Comparison of ENCODE assay signal across 10 mouse cellular contexts in genomic region chr3:125678924-125679323, GRCm38 (mm10).
A peak's percentile ranks its signal among the peaks of the same experiment; 100 is the strongest.
DNase-seq lines count a peak whose midpoint lies in the region; ATAC-seq and TF ChIP-seq lines count a peak whose summit lies in the region.
"Had no signal": no experiment of that assay in that cellular context is flagged by ENCODE, and none has a peak within 500 bp of the region (broad histone marks: within the 10 kb centered on the region; RNA-seq: fewer than 3 reads in every experiment).

No protein-coding gene starts in this region.

- no peak overlapping the region for H3K4me2 ChIP-seq in neural tube, embryonic 11.5 days (ENCODE audit: low read depth)
- H3K4me2 ChIP-seq in limb, embryonic 14.5 days (replicated peaks; ENCODE audit: low read depth, low read length, severe bottlenecking): peak overlapping the region; percentile 29; the same call in 1 of the 2 replicates
- H3K4me2 ChIP-seq in intestine, postnatal 0 days (replicated peaks; ENCODE audit: low read depth): no peak overlapping the region
- H3K4me2 ChIP-seq: heart, embryonic 15.5 days had no signal

- peak; percentile 65; the same call in 1 of the 2 replicates for ATAC-seq in neural tube, embryonic 11.5 days (ENCODE audit: insufficient read depth, low FRiP score, low TSS enrichment)
- ATAC-seq in limb, embryonic 14.5 days (ENCODE audit: low FRiP score, low read depth): peak; percentile 41; the same call in 1 of the 2 replicates
- ATAC-seq in intestine, postnatal 0 days: no peak

- 40% methylated on average over 9 of the region's 9 CpGs for WGBS in cerebellum, adult 2 months
- WGBS in neural tube, embryonic 11.5 days: 77% methylated on average over 9 of the region's 9 CpGs
- WGBS in limb, embryonic 14.5 days: 50% methylated on average over 9 of the region's 9 CpGs
- WGBS in intestine, postnatal 0 days: 76% methylated on average over 9 of the region's 9 CpGs
- 92% methylated on average over 9 of the region's 9 CpGs for WGBS in thymus, adult 2 months

- TF ChIP-seq POLR2A in cerebellum, adult 2 months (IDR thresholded peaks at IDR 0.05; ENCODE audit: borderline replicate concordance, insufficient read depth, low read length): no peak
- TF ChIP-seq POLR2A in limb, embryonic 14.5 days (IDR thresholded peaks at IDR 0.05; ENCODE audit: borderline replicate concordance, extremely low read depth, insufficient read depth, insufficient read length): no peak
- TF ChIP-seq POLR2A in thymus, adult 2 months (IDR thresholded peaks at IDR 0.05; ENCODE audit: control insufficient read depth, extremely low read depth, insufficient read depth, low read length, poor library complexity): no peak

- no peaks in the 10 kb centered on the region for H3K4me1 ChIP-seq in cerebellum, adult 2 months (ENCODE audit: control insufficient read depth, insufficient read depth, low read length)
- no peaks in the 10 kb centered on the region for H3K4me1 ChIP-seq in neural tube, embryonic 11.5 days (ENCODE audit: control insufficient read depth, insufficient read depth, low read length)
- H3K4me1 ChIP-seq in limb, embryonic 14.5 days (ENCODE audit: control insufficient read depth, insufficient read depth, low read length): 0 out of 2 replicates have a peak, but pooled peaks cover 3% of the 10 kb centered on the region
- no peaks in the 10 kb centered on the region for H3K4me1 ChIP-seq in intestine, postnatal 0 days (replicated peaks; ENCODE audit: control insufficient read depth, insufficient read depth, low read length)
- H3K4me1 ChIP-seq in thymus, adult 2 months (replicated peaks; ENCODE audit: control insufficient read depth, insufficient read depth, low read length): no peaks in the 10 kb centered on the region
- H3K4me1 ChIP-seq: heart, embryonic 15.5 days had no signal

- H3K27me3 ChIP-seq in cerebellum, adult 2 months (ENCODE audit: control insufficient read depth, insufficient read depth, low read length): no peaks in the 10 kb centered on the region
- no peaks in the 10 kb centered on the region for H3K27me3 ChIP-seq in neural tube, embryonic 11.5 days (ENCODE audit: control insufficient read depth, insufficient read depth, low read length)
- no peaks in the 10 kb centered on the region for H3K27me3 ChIP-seq in limb, embryonic 14.5 days (ENCODE audit: control insufficient read depth, insufficient read depth, low read length)
- H3K27me3 ChIP-seq in intestine, postnatal 0 days (replicated peaks; ENCODE audit: control insufficient read depth, insufficient read depth, low read length): no peaks in the 10 kb centered on the region
- no peaks in the 10 kb centered on the region for H3K27me3 ChIP-seq in thymus, adult 2 months (ENCODE audit: control insufficient read depth, insufficient read depth, low read length)
- H3K27me3 ChIP-seq: heart, embryonic 15.5 days had no signal

- TF ChIP-seq CTCF in cerebellum, adult 2 months (IDR thresholded peaks at IDR 0.05; ENCODE audit: borderline replicate concordance, insufficient read depth, low read depth, low read length): no peak
- no peak for TF ChIP-seq CTCF in intestine, postnatal 0 days (IDR thresholded peaks at IDR 0.05; ENCODE audit: low read depth)
- no peak for TF ChIP-seq CTCF in thymus, adult 2 months (IDR thresholded peaks at IDR 0.05; ENCODE audit: borderline replicate concordance, control insufficient read depth, extremely low read depth, insufficient read depth, low read length, poor library complexity)

- H3K9me3 ChIP-seq in neural tube, embryonic 11.5 days (ENCODE audit: control insufficient read depth, low read length): no peaks in the 10 kb centered on the region
- H3K9me3 ChIP-seq in limb, embryonic 14.5 days (ENCODE audit: control insufficient read depth, low read length): no peaks in the 10 kb centered on the region
- H3K9me3 ChIP-seq in intestine, postnatal 0 days (ENCODE audit: control insufficient read depth): no peaks in the 10 kb centered on the region
- H3K9me3 ChIP-seq: heart, embryonic 15.5 days had no signal

- no peak for DNase-seq in cerebellum, adult 2 months
- DNase-seq in cerebellum, adult 9-11 months: no peak
- DNase-seq in neural tube, embryonic 11.5 days (ENCODE audit: low spot score): peak; percentile 13
- DNase-seq in neural tube, embryonic 10.5 days (ENCODE audit: extremely low spot score, low spot score): no peak
- DNase-seq in limb, embryonic 14.5 days (ENCODE audit: low spot score): no peak
- peak; percentile 2 for DNase-seq in right cerebral cortex, postnatal 4 days
- DNase-seq in thymus, adult 2 months: no peak
- DNase-seq: thymus, adult 18-20 months had no signal

- peak overlapping the region; percentile 37 for H3K4me3 ChIP-seq in cerebellum, adult 2 months (replicated peaks; ENCODE audit: insufficient read depth, low read depth, low read length)
- no peak overlapping the region for H3K4me3 ChIP-seq in neural tube, embryonic 11.5 days (ENCODE audit: low read depth, low read length)
- H3K4me3 ChIP-seq in limb, embryonic 14.5 days (replicated peaks; ENCODE audit: low read length): peak overlapping the region; percentile 15
- H3K4me3 ChIP-seq in intestine, postnatal 0 days (ENCODE audit: low read depth, low read length): no peak overlapping the region
- no peak overlapping the region for H3K4me3 ChIP-seq in thymus, adult 2 months (ENCODE audit: control insufficient read depth, insufficient read depth, low read length)
- H3K4me3 ChIP-seq: heart, embryonic 15.5 days had no signal

- no peak overlapping the region for H3K27ac ChIP-seq in cerebellum, adult 2 months (ENCODE audit: insufficient read depth, low read length)
- H3K27ac ChIP-seq in neural tube, embryonic 11.5 days (ENCODE audit: low read depth, low read length): no peak overlapping the region
- H3K27ac ChIP-seq in limb, embryonic 14.5 days (replicated peaks; ENCODE audit: low read depth, low read length): peak overlapping the region; percentile 14; the same call in 1 of the 2 replicates
- H3K27ac ChIP-seq in intestine, postnatal 0 days (ENCODE audit: low read depth, low read length): no peak overlapping the region
- no peak overlapping the region for H3K27ac ChIP-seq in thymus, adult 2 months (ENCODE audit: control insufficient read depth, insufficient read depth, low read length)
- H3K27ac ChIP-seq: heart, embryonic 15.5 days had no signal

- no peaks in the 10 kb centered on the region for H3K36me3 ChIP-seq in neural tube, embryonic 11.5 days (ENCODE audit: control insufficient read depth, insufficient read depth, low read length)
- H3K36me3 ChIP-seq in limb, embryonic 14.5 days (ENCODE audit: control insufficient read depth, insufficient read depth, low read length): no peaks in the 10 kb centered on the region
- no peaks in the 10 kb centered on the region for H3K36me3 ChIP-seq in intestine, postnatal 0 days (ENCODE audit: control insufficient read depth, insufficient read depth)
- H3K36me3 ChIP-seq in thymus, adult 2 months (ENCODE audit: control insufficient read depth, insufficient read depth, low read length): no peaks in the 10 kb centered on the region
- H3K36me3 ChIP-seq: heart, embryonic 15.5 days had no signal

- no peak overlapping the region for H3K9ac ChIP-seq in neural tube, embryonic 11.5 days (ENCODE audit: low read length)
- no peak overlapping the region for H3K9ac ChIP-seq in limb, embryonic 14.5 days (ENCODE audit: low read depth, low read length, severe bottlenecking)
- no peak overlapping the region for H3K9ac ChIP-seq in intestine, postnatal 0 days (ENCODE audit: low read depth, low read length)
- H3K9ac ChIP-seq: heart, embryonic 15.5 days had no signal

Comparison
In these comparisons a context has a peak if more than half of its experiments do, and no peak if none do; other contexts are left out.
1. DNase-seq: peak in neural tube, embryonic 11.5 days (single experiment) and right cerebral cortex, postnatal 4 days (single experiment); none in cerebellum, adult 2 months (0 of 2), cerebellum, adult 9-11 months (single experiment), neural tube, embryonic 10.5 days (single experiment), limb, embryonic 14.5 days (single experiment) and thymus, adult 2 months (single experiment).
2. H3K4me3 ChIP-seq: peak in cerebellum, adult 2 months (single experiment) and limb, embryonic 14.5 days (single experiment); none in neural tube, embryonic 11.5 days (single experiment), intestine, postnatal 0 days (single experiment) and thymus, adult 2 months (single experiment).